In the genomic region with DNA sequence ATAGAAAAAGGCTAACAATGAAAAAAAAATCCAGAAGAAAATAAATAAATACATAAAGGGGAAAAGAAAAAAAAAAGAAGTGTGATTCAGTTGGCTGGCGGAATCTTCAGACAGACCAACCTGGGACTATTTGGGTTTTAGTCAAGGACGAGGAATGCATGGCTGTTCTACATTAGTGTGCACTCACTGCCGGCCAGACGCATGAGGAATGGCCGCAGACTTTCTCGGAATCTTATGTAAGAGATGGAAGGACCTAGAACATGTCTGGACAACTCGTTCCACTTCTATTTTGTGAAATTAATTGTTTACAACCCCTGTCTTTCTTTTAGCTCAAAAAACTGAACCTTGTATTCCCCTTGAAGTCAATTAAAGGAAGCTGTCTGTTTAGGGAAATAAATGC, we compare ENCODE assay signal across 10 mouse cellular contexts.
DNase-seq lines count a peak whose midpoint lies in the region; ATAC-seq lines count a peak whose summit lies in the region.
"Had no signal": no experiment of that assay in that cellular context is flagged by ENCODE, and none has a peak within 500 bp of the region (broad histone marks: within the 10 kb centered on the region; RNA-seq: fewer than 3 reads in every experiment).

No protein-coding gene starts in this region.

- no peak overlapping the region for H3K4me3 ChIP-seq in heart, embryonic 11.5 days (ENCODE audit: low read depth, low read length)
- H3K4me3 ChIP-seq: hindbrain, embryonic 10.5 days; hindbrain, embryonic 13.5 days; intestine, embryonic 15.5 days had no signal

- no peak for ATAC-seq in heart, embryonic 11.5 days (replicated peaks; ENCODE audit: insufficient number of reproducible peaks, low FRiP score, low TSS enrichment)
- ATAC-seq: Patski had no signal

- WGBS in heart, embryonic 11.5 days (ENCODE audit: insufficient replicate concordance): 59% methylated on average over 7 of the region's 7 CpGs

- no peak overlapping the region for H3K27ac ChIP-seq in heart, embryonic 11.5 days (ENCODE audit: low read depth, low read length)
- H3K27ac ChIP-seq: hindbrain, embryonic 10.5 days; hindbrain, embryonic 13.5 days; intestine, embryonic 15.5 days had no signal

- DNase-seq in heart, adult 11 months: peak; percentile 62
- DNase-seq in 3T3-L1 (ENCODE audit: low read depth, low spot score) (peak; percentile 67), NIH3T3 (ENCODE audit: low read depth) (peak; percentile 51)
- no peak for DNase-seq in retina, embryonic 14.5 days (ENCODE audit: low spot score)
- no peak for DNase-seq in natural killer cell, adult 2 months (ENCODE audit: low spot score in 2 of 2)

- H3K4me2 ChIP-seq in heart, embryonic 11.5 days: no peak overlapping the region
- H3K4me2 ChIP-seq: intestine, embryonic 15.5 days had no signal

- no peak overlapping the region for H3K9ac ChIP-seq in heart, embryonic 11.5 days (ENCODE audit: low read depth, low read length)
- H3K9ac ChIP-seq: hindbrain, embryonic 13.5 days; intestine, embryonic 15.5 days had no signal

- peaks cover 28% of the 10 kb centered on the region for H3K4me1 ChIP-seq in heart, embryonic 11.5 days (ENCODE audit: control insufficient read depth, insufficient read depth, low read length)
- H3K4me1 ChIP-seq: hindbrain, embryonic 13.5 days had no signal

- H3K36me3 ChIP-seq in heart, embryonic 11.5 days (ENCODE audit: control insufficient read depth, insufficient read depth, low read length): no peaks in the 10 kb centered on the region
- H3K36me3 ChIP-seq: hindbrain, embryonic 10.5 days; hindbrain, embryonic 13.5 days; intestine, embryonic 15.5 days had no signal

- H3K27me3 ChIP-seq in heart, embryonic 11.5 days (ENCODE audit: control insufficient read depth, insufficient read depth, low read length): no peaks in the 10 kb centered on the region
- H3K27me3 ChIP-seq: hindbrain, embryonic 13.5 days; intestine, embryonic 15.5 days; Patski had no signal

- no peaks in the 10 kb centered on the region for H3K9me3 ChIP-seq in heart, embryonic 11.5 days (replicated peaks; ENCODE audit: control insufficient read depth, low read length)
- H3K9me3 ChIP-seq: hindbrain, embryonic 10.5 days; hindbrain, embryonic 13.5 days; intestine, embryonic 15.5 days had no signal

Comparison
In these comparisons a context has a peak if more than half of its experiments do, and no peak if none do; other contexts are left out.
1. DNase-seq: peak in heart, adult 11 months (single experiment), 3T3-L1 (single experiment) and NIH3T3 (single experiment); none in retina, embryonic 14.5 days (single experiment) and natural killer cell, adult 2 months (0 of 2).